Mouse (Mus musculus) small intestine, adult 2 months (tissue): ENCODE measurements around the gene Xxylt1.

Source experiments
- CTCF ChIP-seq: fragments of 200-500 bp; IDR thresholded peaks from 2 replicates; pipeline ENCODE4 v1.5.1; 2012; ENCODE audit warnings: low read depth, mild to moderate bottlenecking, control low read depth, inconsistent platforms, low read length, moderate library complexity, mixed read lengths; ENCODE audit not compliant: insufficient replicate concordance, insufficient read length; ENCODE audit errors: extremely low read depth
- POLR2A ChIP-seq: fragments of 200-500 bp; IDR thresholded peaks from 2 replicates; pipeline ENCODE4 v1.6.1; 2012; ENCODE audit warnings: low read depth, mild to moderate bottlenecking, control low read depth, inconsistent platforms, low read length, moderate library complexity

DNA sequence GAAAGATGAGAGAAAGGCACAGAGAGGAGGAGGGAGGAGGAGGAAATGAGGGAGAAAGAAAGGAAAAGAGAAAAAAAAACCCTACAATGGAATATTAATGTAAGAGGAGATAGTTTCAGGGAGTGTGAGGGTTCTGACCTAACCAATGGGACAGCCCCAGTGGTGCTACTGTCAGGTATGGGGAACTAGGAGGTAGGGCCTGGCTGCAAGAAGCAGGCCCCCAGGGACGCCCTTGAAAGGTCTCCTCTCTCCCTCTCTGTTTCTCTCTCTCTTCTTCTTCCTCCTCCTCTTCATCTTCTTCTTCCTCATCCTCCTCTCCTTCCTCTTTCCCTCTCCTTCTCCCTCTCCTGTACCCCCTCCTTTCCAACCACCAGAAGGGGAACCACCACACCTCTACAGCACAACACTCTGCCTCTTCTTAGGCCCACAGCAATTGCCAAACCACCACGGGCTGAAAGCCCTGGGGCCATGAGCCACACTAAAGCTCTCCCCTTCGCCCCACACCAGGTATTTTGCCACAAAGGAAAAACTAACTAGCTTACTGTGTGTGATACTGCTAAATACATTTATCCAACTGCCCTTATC, 6.8 kb downstream of the Xxylt1 start:
- TF ChIP-seq CTCF (no peak), POLR2A (no peak)
